Mouse (Mus musculus): Measurements from ENCODE around the gene Myh3.

- no peak for TF ChIP-seq GATA1 (IDR thresholded peaks at IDR 0.05; ENCODE audit: borderline replicate concordance, low read length)
- TF ChIP-seq FLI1 (IDR thresholded peaks at IDR 0.05; ENCODE audit: low read length) = no peak
Measured at GRCm38 (mm10) chr11:67114261-67114660, 36.2 kb downstream of the Myh3 start.

Data from megakaryocyte, embryonic 14.5 days (primary cell).